Mouse (Mus musculus) macrophage (primary cell): ENCODE measurements around the gene Otud6a. TPM values are rescaled to one million over a fixed set of nuclear protein-coding genes. Genes with fewer than 3 reads are reported as not detected.
"Not testable (repeated sequence)": the region's sequence is repeated elsewhere in the genome, so short reads cannot be mapped to it uniquely, and the experiment has no call there.

Source experiments
- H3K27ac ChIP-seq: fragments of 350-480 bp; formaldehyde crosslinking; 2 replicates; pipeline ENCODE4 v1.9.0; 2021
- H3K36me3 ChIP-seq: fragments of 350-480 bp; formaldehyde crosslinking; 2 replicates; pipeline ENCODE4 v1.9.0; 2021; ENCODE audit errors: inconsistent target
- H3K4me3 ChIP-seq: fragments of 350-480 bp; formaldehyde crosslinking; 2 replicates; pipeline ENCODE4 v1.9.0; 2021; ENCODE audit errors: inconsistent target
- H3K79me2 ChIP-seq: fragments of 350-480 bp; formaldehyde crosslinking; 2 replicates; pipeline ENCODE4 v1.9.0; 2021; ENCODE audit errors: inconsistent target
- WGBS: methylation state at CpG from one replicate; pipeline ENCODE4 v1.1.7; 2026; ENCODE audit warnings: inconsistent platforms; ENCODE audit not compliant: missing documents; 5-methylcytosine and 5-hydroxymethylcytosine counted together
- polyA plus RNA-seq: library from polyadenylated mRNA; stranded (reverse); fragments of 250-400 nt; gene quantifications from 3 replicates; pipeline ENCODE4 v1.2.4, GENCODE M21; 2018; ENCODE audit warnings: inconsistent platforms
- total RNA-seq, 78 experiments: library from RNA; depleted of rRNA; stranded (reverse); fragments of 250-400 nt; gene quantifications; 1 replicate in 9 of 78; 2 replicates in 24 of 78; 3 replicates in 43 of 78; 4 replicates in 2 of 78; pipeline ENCODE4 v1.2.4; 2018; ENCODE audit warnings: inconsistent platforms in 56 of 78

Otud6a gene
- not detected for total RNA-seq (2018; cell fraction: chromatin; rRNA removed)
- total RNA-seq (2018; cell fraction: cytosol; rRNA removed) = not detected
- total RNA-seq (2018; cell fraction: nucleus; rRNA removed) = not detected
- polyA plus RNA-seq = not detected in 3 replicates

DNA sequence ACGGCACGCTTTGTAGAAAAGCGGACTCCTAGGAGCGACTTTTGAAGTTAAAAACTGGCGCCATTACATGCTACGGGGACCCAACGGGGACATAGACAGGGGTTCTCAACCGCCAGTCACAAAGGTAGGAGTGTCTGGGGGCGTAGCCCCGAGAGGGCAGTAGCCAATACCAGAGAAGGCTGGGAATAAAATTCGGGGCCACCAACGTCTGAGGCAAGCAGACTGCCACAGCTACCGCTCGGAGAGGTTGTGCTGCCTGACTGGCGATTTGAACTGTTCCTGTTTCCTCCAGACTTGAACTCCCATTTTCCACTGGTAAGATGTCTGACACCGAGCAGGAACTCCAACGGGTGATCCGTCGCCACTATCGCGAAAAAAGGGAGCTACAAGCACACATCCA, at the start of gene Otud6a:
Gene Otud6a, plus strand, starts transcription at position 321 of the 400 bp plus-strand sequence.
- Histone ChIP-seq H3K36me3 (no peaks in the 10 kb centered on the region), H3K27ac (no peak within 1 kb of the TSS), H3K79me2 (no peaks in the 10 kb centered on the region), H3K4me3 (no peak within 1 kb of the TSS)
- WGBS = 93% methylated on average over 19 of the region's 21 CpGs

DNA sequence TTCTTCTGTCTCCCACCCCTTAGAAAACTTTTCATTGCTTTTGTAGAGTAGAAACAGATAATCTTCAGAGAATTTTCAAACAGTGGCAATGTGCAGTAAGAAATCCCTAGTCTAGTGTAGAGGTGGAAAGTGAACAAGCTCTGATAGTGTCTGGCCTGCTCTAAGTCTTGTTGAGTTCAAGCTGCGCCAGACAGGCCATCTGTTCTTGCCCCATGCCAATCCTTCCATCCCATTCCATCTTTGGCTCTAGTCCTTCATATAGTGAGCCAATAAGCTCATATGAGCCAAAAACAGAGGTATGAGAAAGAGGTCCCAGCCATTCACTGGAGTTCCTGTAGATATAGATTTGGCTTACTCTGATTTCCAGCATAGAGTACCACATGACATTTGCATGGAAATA, 38.9 kb upstream of the Otud6a start:
- Histone ChIP-seq H3K27ac (no peak overlapping the region), H3K4me3 (no peak overlapping the region), H3K79me2 (no peaks in the 10 kb centered on the region), H3K36me3 (no peaks in the 10 kb centered on the region)
- WGBS = no CpG with 5 or more reads among the region's 1 CpGs

DNA sequence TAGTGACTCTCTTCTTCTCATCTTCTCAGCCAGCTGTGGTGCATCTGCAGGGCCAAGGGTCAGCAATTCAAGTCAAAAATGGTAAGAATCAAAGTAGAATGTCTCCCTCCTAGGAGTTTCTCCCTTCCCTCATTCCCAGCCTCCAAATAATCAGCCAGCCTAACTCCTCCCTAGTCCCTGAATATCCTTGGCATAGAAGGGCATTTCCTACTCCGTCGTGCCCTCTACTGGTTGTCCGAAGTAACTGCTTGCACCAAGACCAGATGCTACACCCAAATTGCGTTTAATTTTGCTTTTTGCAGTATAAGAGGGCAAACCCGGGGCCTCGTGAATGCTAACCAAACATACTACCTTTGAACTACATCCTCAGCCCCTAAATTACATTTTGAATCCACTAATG, 36.5 kb upstream of the Otud6a start:
- no peaks in the 10 kb centered on the region for H3K79me2 ChIP-seq
- no peak overlapping the region for H3K4me3 ChIP-seq
- H3K36me3 ChIP-seq = no peaks in the 10 kb centered on the region
- 25% methylated on average over 6 of the region's 6 CpGs for WGBS
- no peak overlapping the region for H3K27ac ChIP-seq

DNA sequence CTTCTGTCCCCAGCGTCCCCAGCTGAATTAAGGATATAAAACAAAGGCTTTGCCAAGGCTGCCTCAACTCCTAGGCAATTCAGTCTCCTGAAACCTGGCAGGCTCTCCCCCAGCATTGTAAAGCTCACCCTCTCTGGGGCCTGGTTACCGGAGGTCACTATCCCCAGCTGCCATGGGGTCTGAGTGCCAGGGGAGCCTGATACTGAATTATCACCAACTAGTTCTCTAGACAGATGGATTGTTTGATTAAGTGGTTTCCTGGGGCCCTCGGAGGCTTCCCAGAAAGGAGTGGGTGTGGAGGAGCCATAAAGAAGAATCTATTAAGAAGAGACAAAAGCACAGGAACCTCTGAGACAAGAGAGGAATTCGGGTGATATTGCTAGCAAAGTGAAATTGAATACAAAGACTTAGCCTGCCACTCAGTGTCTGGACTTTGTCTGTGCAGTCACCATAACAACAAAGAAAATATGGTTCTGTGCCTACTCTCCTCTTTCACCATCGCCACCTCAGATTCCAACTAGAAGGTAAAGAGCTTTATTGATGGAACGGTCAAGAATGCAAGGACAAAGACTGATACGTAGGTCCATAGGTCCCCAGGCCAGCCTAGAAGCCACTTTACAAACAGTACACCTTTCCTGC, 34.5 kb upstream of the Otud6a start:
- Histone ChIP-seq H3K36me3 (no peaks in the 10 kb centered on the region), H3K79me2 (no peaks in the 10 kb centered on the region), H3K27ac (no peak overlapping the region), H3K4me3 (no peak overlapping the region)
- 85% methylated on average over 7 of the region's 7 CpGs for WGBS

DNA sequence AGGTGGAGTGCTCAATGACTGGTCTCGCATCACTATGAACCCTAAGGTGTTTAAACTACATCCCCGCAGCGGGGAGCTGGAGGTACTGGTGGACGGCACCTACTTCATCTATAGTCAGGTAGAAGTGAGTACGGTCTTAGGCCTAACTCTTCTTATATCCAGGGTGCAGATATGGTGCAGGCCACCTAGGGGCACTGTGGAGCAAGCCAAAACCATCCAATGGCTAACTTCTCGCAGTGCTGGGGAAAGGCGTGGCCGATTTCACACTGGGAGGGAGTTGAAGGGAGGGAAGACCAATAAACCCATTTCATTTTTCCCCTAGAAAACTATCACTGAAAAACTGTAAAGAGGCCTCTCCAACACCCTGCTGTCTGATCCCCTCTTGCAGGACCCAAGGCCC, 33.8 kb upstream of the Otud6a start:
- H3K27ac ChIP-seq = no peak overlapping the region
- no peaks in the 10 kb centered on the region for H3K36me3 ChIP-seq
- H3K4me3 ChIP-seq = no peak overlapping the region
- H3K79me2 ChIP-seq = no peaks in the 10 kb centered on the region
- WGBS = 94% methylated on average over 7 of the region's 8 CpGs

DNA sequence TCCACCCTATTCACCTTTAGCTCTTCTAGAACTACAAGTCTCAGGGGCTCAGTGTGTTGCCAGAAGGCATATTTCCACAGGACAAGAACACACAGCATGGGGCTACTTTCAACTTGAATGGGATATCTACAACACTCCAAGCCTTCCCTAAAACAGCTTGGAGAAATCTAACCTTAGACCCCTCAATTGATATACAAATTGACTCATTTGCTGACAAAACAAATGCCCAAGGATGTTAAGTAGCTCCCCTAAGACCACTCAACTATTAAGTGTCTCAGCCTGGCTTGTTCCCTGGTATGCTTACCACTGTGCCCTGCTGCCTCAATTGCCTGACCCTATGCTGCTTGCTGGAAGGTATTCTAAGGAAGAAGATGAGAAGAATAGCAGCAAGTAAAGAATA, 27.9 kb upstream of the Otud6a start:
- Histone ChIP-seq H3K27ac (no peak overlapping the region), H3K4me3 (no peak overlapping the region), H3K36me3 (no peaks in the 10 kb centered on the region), H3K79me2 (no peaks in the 10 kb centered on the region)

DNA sequence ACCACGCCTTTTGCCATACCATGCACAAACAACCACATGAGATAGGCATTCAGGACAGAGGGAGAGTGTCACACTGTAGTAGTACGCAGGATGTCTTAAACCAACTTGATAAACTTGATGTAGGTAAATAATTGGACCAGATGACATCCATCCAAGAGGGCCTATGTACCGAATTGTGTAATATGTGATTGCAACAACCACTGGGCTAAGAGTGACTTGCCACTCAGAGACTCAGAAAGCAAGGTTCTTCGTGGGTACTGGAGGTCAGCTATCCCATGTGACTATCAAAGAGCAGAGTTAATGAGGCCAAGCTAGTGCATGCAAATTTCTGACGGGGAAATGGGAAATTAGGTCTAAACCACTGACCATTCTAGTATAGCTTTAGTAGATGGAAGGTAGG, 27.2 kb upstream of the Otud6a start:
- no peaks in the 10 kb centered on the region for H3K36me3 ChIP-seq
- no peak overlapping the region for H3K27ac ChIP-seq
- 76% methylated on average over 4 of the region's 5 CpGs for WGBS
- H3K4me3 ChIP-seq = no peak overlapping the region
- no peaks in the 10 kb centered on the region for H3K79me2 ChIP-seq

DNA sequence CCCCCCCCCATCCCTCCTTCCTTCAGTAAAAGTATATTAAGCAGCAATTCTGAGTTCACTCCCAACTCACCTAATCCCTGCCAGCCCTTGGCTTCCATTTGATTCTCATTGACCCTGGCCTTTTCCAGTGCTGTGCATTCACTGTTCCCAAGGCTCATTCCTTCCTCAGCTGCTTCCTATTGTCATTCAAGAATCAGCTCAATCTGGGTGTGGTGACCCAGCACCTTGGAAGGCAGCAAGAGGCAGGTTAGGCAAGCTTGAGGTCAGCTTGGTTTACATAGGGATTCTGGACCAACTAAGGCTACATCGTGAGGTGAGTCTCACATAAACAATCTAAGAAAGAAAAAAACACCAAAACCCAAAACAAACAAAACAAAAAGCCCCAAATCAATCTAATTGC, 19.6 kb upstream of the Otud6a start:
- 75% methylated on average over 1 of the region's 1 CpGs for WGBS

DNA sequence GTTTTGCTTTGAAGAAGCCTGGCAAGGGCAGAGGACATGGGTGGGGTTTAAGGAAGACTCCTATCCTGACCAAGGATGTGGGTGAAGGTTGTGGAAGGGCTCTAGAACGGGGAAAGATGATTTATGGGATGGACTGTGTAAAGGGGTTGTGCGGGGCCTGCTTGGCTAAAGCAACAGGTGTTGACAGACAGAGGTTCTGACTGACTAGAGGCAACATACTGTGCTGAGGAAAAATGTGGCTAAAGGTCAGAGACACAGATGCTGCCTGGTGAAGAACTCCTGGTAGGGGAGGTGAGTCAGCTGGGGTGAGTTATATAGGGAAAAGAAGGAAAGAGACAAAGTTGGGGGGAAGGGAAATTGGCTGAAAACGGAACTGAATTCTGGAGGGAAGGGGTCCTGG, 3.5 kb downstream of the Otud6a start:
- Histone ChIP-seq H3K36me3 (no peaks in the 10 kb centered on the region), H3K79me2 (no peaks in the 10 kb centered on the region), H3K27ac (no peak overlapping the region), H3K4me3 (no peak overlapping the region)
- WGBS = 77% methylated on average over 3 of the region's 3 CpGs

More for the DNA sequence above, 19.6 kb upstream of the Otud6a start:
- Histone ChIP-seq H3K79me2 (no peaks in the 10 kb centered on the region), H3K27ac (no peak overlapping the region), H3K36me3 (no peaks in the 10 kb centered on the region), H3K4me3 (no peak overlapping the region)

DNA sequence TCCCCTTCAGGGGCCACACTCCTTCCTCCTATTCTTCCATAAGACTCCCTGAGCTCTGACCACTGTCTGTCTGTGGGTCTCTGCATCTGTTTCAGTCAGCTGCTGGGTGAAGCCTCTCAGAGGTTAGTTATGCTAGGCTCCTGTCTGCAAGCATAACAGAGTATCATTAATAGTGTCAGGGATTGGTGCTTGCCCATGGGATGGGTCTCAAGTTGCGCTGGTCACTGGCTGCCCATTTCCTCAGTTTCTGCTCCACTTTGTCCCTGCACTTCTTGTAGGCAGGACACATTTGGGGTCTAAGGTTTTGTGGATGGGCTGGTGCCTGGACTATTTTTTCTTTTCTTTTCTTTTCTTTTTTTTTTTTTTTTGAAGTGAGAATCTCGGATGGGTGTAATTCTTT, 13.8 kb downstream of the Otud6a start, which contains the start of gene Awat2:
Gene Awat2, minus strand, starts transcription at position 101 of the 400 bp plus-strand sequence.
- H3K27ac ChIP-seq, H3K4me3 ChIP-seq, H3K36me3 ChIP-seq, H3K79me2 ChIP-seq: not testable (repeated sequence)
- 100% methylated on average over 1 of the region's 2 CpGs for WGBS

DNA sequence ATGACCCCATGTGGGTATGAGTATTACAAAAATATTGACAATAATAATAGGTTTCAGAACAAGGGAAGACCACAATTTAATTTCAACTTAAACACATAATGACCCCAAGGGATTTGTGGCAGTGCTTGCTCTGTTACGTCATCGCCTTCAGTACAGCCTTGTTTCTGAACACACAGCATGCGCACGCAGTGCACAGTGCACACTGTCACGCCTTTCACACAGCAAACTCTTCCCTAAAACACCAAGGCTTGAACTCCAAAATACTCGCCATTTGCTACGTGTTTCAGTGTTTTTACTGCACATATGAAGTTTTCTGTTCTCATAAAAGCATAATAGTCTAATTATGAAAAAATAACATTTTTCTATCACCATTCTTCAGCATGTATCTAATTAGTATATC, 14.7 kb downstream of the Otud6a start:
- Histone ChIP-seq H3K36me3 (no peaks in the 10 kb centered on the region), H3K27ac (no peak overlapping the region)
- WGBS = 86% methylated on average over 7 of the region's 7 CpGs

DNA sequence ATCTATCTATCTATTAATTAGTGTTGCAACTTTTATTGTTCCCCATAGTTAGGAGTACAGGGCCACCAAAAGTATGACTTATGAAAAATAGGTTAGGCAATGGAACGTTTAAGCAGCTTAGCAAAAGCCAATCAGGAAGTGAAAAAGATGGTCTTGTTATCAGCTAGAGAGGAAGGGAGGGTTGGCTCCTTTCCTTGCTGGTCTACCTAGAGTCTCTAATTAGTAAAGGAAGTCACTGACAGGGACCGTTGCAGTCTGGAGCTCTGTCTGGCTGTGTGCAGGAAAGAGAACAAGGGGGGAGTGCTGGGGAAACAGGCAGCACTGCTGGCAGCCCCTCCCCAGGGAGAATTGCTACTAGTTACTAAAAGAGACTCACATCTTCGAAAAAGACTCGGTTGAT, 39.2 kb downstream of the Otud6a start:
- no peaks in the 10 kb centered on the region for H3K79me2 ChIP-seq
- no peak overlapping the region for H3K27ac ChIP-seq
- 37% methylated on average over 4 of the region's 4 CpGs for WGBS

More for the DNA sequence above, 14.7 kb downstream of the Otud6a start:
- H3K4me3 ChIP-seq = no peak overlapping the region
- H3K79me2 ChIP-seq = no peaks in the 10 kb centered on the region

DNA sequence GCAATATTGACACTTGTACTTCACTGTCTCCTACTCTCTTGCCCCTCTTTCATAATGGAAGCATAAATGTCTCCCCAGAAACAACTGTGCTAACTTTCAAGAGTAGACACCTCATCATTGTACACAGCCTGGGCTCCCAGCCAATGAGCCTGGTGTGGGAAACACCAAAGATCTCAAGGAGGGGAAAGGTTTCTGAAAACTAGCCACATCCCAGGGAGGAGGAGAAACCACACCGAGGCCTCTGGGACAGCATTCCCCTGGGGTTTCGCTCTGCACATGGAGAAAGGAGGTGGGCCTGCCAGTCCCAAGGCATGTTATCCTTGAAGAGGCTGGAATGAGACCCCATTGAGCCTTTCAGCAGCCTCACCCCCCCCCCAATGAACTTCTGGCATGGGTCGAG, 41.3 kb downstream of the Otud6a start:
- Histone ChIP-seq H3K27ac (no peak overlapping the region), H3K79me2 (no peaks in the 10 kb centered on the region), H3K4me3 (no peak overlapping the region), H3K36me3 (no peaks in the 10 kb centered on the region)
- 53% methylated on average over 2 of the region's 3 CpGs for WGBS

More for the DNA sequence above, 39.2 kb downstream of the Otud6a start:
- no peaks in the 10 kb centered on the region for H3K36me3 ChIP-seq
- no peak overlapping the region for H3K4me3 ChIP-seq

DNA sequence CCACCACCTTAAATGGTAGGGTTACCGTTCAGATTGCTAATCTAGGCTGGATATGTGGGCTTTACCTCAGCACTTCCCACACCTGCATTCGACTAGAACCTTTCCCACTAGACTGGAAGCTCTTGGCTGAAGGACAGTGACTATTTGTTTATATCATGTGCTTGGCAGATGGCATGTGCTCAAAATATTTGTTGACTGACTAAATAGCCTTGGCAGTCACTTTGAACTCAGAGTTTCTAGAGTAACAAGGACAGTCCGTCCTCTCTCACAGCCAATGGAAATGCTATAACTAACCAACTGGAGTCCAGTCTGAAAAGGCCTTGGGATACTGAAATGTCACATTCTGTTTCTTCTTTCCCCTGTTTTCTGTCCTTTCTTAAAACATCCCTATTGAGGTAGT, 42.7 kb downstream of the Otud6a start:
- 84% methylated on average over 3 of the region's 3 CpGs for WGBS

DNA sequence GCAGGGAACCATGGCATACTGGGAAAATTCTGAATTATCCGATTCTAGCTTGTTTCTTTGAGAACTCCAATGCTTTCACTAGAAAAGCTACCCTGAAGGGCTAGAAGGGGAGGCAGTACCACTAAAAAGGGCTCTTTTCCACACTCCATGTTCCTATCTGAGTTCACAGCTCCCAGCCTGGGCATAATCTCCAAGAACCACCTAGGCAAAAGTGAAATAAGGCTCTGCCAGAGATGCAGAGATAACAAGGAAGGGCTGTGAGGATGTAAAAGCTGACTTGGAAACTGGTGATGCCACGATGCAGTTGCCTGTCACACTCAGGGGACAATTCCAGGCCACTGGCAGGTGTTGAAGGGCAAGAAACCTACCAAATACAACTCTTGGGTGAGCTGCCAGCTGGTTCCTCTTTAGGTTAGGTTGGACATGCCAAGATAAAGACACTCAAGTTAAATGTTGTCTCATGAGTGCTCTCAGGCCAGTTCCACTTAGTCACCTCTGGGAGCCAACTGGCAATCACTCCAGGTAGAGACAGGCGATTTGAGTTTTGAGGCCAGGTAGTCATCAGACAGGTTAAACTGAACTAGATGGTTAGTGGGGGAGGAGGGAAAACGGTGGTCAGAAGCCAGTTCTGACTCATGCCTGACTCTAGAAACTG, 46.9 kb downstream of the Otud6a start:
- no peaks in the 10 kb centered on the region for H3K79me2 ChIP-seq
- WGBS = 60% methylated on average over 4 of the region's 4 CpGs
- H3K4me3 ChIP-seq = no peak overlapping the region
- no peak overlapping the region for H3K27ac ChIP-seq
- H3K36me3 ChIP-seq = no peaks in the 10 kb centered on the region

More for the DNA sequence above, 42.7 kb downstream of the Otud6a start:
- H3K79me2 ChIP-seq = no peaks in the 10 kb centered on the region
- no peak overlapping the region for H3K27ac ChIP-seq
- no peak overlapping the region for H3K4me3 ChIP-seq
- no peaks in the 10 kb centered on the region for H3K36me3 ChIP-seq
